Mouse (Mus musculus) right cerebral cortex, postnatal 36 days (tissue): ENCODE measurements around the gene Adamts7.

Experiments
- DNase-seq, 2 experiments: peaks; one replicate each; pipeline ENCODE4 v3.0.0; 2022; ENCODE audit warnings: low spot score in 2 of 2, mixed read lengths in 1 of 2

The Adamts7 gene

GRCm38 (mm10) chr9:90235258-90235882 lies 72.5 kb downstream of the Adamts7 start:
- no peak for DNase-seq

- no peak for DNase-seq
Observed at GRCm38 (mm10) chr9:90236817-90237216, 73.9 kb downstream of the Adamts7 start.

GRCm38 (mm10) chr9:90237232-90238062 lies 74.6 kb downstream of the Adamts7 start:
- no peak for DNase-seq

- no peak for DNase-seq
Observed at GRCm38 (mm10) chr9:90240560-90240959, 77.7 kb downstream of the Adamts7 start.

- no peak for DNase-seq
Observed at GRCm38 (mm10) chr9:90241041-90241440, 78.2 kb downstream of the Adamts7 start.

- DNase-seq = no peak
Observed at GRCm38 (mm10) chr9:90241618-90242017, 78.7 kb downstream of the Adamts7 start.

GRCm38 (mm10) chr9:90242291-90242690 lies 79.4 kb downstream of the Adamts7 start:
- DNase-seq = no peak

GRCm38 (mm10) chr9:90242855-90243254 lies 80.0 kb downstream of the Adamts7 start:
- DNase-seq = no peak

GRCm38 (mm10) chr9:90244301-90245151 lies 81.7 kb downstream of the Adamts7 start:
- DNase-seq = no peak

GRCm38 (mm10) chr9:90245206-90245605 lies 82.3 kb downstream of the Adamts7 start:
- no peak for DNase-seq

GRCm38 (mm10) chr9:90245781-90246180 lies 82.9 kb downstream of the Adamts7 start:
- no peak for DNase-seq

- DNase-seq = no peak
Observed at GRCm38 (mm10) chr9:90247316-90247715, 84.4 kb downstream of the Adamts7 start.

GRCm38 (mm10) chr9:90248326-90248725 lies 85.5 kb downstream of the Adamts7 start:
- DNase-seq = no peak

- DNase-seq = no peak
Observed at GRCm38 (mm10) chr9:90249036-90249435, 86.2 kb downstream of the Adamts7 start.

- no peak for DNase-seq
Observed at GRCm38 (mm10) chr9:90250141-90250775, 87.4 kb downstream of the Adamts7 start.

- DNase-seq = no peak
Observed at GRCm38 (mm10) chr9:90250964-90251750, 88.3 kb downstream of the Adamts7 start.

GRCm38 (mm10) chr9:90253181-90253580 lies 90.3 kb downstream of the Adamts7 start:
- DNase-seq = no peak

GRCm38 (mm10) chr9:90255844-90256405 lies 93.1 kb downstream of the Adamts7 start:
- DNase-seq = no peak

- no peak for DNase-seq
Observed at GRCm38 (mm10) chr9:90257220-90257619, 94.4 kb downstream of the Adamts7 start.
